Mouse (Mus musculus) kidney, embryonic 16.5 days (tissue): ENCODE measurements around the gene Triml2. TPM values are rescaled to one million over a fixed set of nuclear protein-coding genes. Genes with fewer than 3 reads are reported as not detected.

Experiments used
- ATAC-seq: fragments of 200-750 bp; cut with Nextera tagmentation; 2 replicates; pipeline ENCODE4 v1.8.0; 2017; ENCODE audit warnings: moderate TSS enrichment; ENCODE audit not compliant: low FRiP score, low TSS enrichment
- H3K27ac ChIP-seq: fragments of 300-500 bp; sonication (generic); 2 replicates; pipeline ENCODE4 v1.5.1; 2014; ENCODE audit warnings: low read length
- H3K27me3 ChIP-seq: fragments of 300-500 bp; sonication (generic); 2 replicates; pipeline ENCODE4 v1.6.1; 2014; ENCODE audit warnings: low read length, control low read depth, mixed read lengths; ENCODE audit not compliant: insufficient read depth
- H3K36me3 ChIP-seq: fragments of 300-500 bp; sonication (generic); 2 replicates; pipeline ENCODE4 v1.6.1; 2014; ENCODE audit warnings: low read length, control low read depth, mixed read lengths; ENCODE audit not compliant: insufficient read depth
- H3K4me1 ChIP-seq: fragments of 300-500 bp; sonication (generic); 2 replicates; pipeline ENCODE4 v1.6.1; 2014; ENCODE audit warnings: low read length, control low read depth, mixed read lengths; ENCODE audit not compliant: insufficient read depth
- H3K4me2 ChIP-seq: fragments of 300-500 bp; sonication (generic); replicated peaks from 2 replicates; pipeline ENCODE4 v1.6.1; 2014; ENCODE audit warnings: low read depth, low read length
- H3K4me3 ChIP-seq: fragments of 300-500 bp; sonication (generic); 2 replicates; pipeline ENCODE4 v1.5.1; 2014; ENCODE audit warnings: mild to moderate bottlenecking, low read length
- H3K9ac ChIP-seq: fragments of 300-500 bp; sonication (generic); replicated peaks from 2 replicates; pipeline ENCODE4 v1.6.1; 2014; ENCODE audit warnings: low read length
- H3K9me3 ChIP-seq: fragments of 300-500 bp; sonication (generic); 2 replicates; pipeline ENCODE4 v1.6.1; 2016; ENCODE audit warnings: low read length, control low read depth
- WGBS: fragments of 180-500 bp; shearing (Covaris S2); extraction: QIAGEN DNeasy Blood & Tissue Kit; methylation state at CpG from one replicate; pipeline ENCODE4 v1.1.7; 2014; 5-methylcytosine and 5-hydroxymethylcytosine counted together
- polyA plus RNA-seq: library from polyadenylated mRNA; unstranded; fragments of >200 nt; fragmentation: Nextera tagmentation; extraction: Ambion mirVana; gene quantifications from 2 replicates; pipeline ENCODE4 v1.2.1, GENCODE M21; 2015

Gene Triml2
- not detected in 2 replicates for polyA plus RNA-seq

DNA sequence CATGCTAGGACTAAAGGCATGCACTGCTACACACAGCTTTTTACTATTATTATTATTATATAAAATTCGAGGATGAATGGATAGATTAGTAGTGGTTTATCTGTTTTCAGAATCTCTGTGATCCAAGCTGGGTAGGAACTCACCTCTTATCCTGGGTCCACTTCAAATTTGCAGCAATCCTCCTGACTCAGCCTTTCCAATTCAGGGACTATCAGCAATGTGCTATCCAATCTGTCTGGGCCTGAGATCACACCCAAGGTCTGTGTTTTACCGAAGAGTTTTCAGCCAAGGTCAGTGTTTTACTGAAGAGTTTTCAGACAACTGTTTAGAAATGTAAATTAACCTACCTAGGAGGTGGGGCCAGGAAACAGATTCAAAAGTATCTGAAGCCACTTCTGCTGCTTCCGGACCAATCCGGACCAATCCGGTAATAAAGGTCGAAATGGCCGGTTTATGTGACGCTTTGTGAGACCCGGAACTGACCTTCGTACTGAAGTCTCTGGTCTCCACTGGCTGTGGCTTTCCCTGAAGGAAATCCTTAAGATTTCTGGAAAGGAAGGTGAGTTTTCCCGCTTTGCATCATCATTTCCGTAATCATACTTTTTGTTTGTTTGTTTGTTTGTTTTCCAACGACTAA, at the start of gene Triml2:
Gene Triml2, plus strand, starts transcription at position 488 of the 637 bp plus-strand sequence.
- H3K9ac ChIP-seq: no peak within 1 kb of the TSS
- no peak for ATAC-seq
- no peak within 1 kb of the TSS for H3K27ac ChIP-seq
- no peak within 1 kb of the TSS for H3K4me2 ChIP-seq
- 95% methylated on average over 13 of the region's 13 CpGs for WGBS
- H3K9me3 ChIP-seq: 0 out of 2 replicates have a peak, but pooled peaks cover 2% of the 10 kb centered on the region
- H3K27me3 ChIP-seq: no peaks in the 10 kb centered on the region
- no peaks in the 10 kb centered on the region for H3K4me1 ChIP-seq
- H3K36me3 ChIP-seq: no peaks in the 10 kb centered on the region
- no peak within 1 kb of the TSS for H3K4me3 ChIP-seq

DNA sequence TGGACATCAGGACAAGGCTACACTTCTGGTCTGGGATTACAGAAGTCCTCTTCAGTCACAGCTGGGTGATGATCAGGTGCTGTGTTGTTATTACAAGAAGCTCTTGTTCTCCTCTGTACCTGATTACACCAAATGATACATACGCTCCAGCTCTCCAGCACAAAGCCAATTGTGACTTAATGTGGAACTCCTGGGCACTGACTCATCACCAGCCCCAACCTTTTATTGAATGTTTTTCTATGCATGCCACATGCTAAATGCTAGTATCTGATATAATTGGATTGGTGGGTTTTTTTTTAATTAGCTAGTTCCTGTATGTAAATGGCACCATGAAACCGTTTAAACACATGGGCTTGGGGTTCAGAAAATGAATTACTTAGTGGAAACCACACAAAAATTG, 39.0 kb upstream of the Triml2 start, which contains the start of gene Triml1:
Gene Triml1, minus strand, starts transcription at position 101 of the 400 bp plus-strand sequence.
- no peak within 1 kb of the TSS for H3K4me2 ChIP-seq
- no peak for ATAC-seq
- no peaks in the 10 kb centered on the region for H3K27me3 ChIP-seq

DNA sequence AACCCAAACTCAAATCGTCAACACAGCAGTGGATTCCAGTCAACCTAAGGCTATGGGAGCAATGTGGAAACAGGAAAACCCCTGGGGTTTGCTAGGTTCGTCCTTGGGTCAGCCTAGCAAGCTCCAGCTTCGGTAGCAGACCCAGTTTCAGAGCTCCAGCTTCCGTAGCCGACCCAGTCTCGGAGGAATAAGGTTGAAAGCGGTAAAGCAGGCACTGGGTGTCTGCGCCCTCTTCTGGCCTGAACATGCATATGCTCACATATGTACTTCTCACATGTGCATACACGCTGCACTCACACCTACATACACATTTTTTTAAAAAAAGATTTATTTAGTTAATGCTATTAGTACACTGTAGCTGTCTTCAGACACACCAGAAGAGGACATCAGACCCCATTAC, 31.0 kb upstream of the Triml2 start:
- H3K9me3 ChIP-seq: peaks cover 8% of the 10 kb centered on the region; the same call in 1 of the 2 replicates
- no peaks in the 10 kb centered on the region for H3K27me3 ChIP-seq
- no peak for ATAC-seq
- no peak overlapping the region for H3K4me2 ChIP-seq
- no peak overlapping the region for H3K4me3 ChIP-seq
- no peaks in the 10 kb centered on the region for H3K36me3 ChIP-seq
- WGBS: 89% methylated on average over 9 of the region's 9 CpGs
- H3K4me1 ChIP-seq: no peaks in the 10 kb centered on the region
- no peak overlapping the region for H3K27ac ChIP-seq
- no peak overlapping the region for H3K9ac ChIP-seq

More for the DNA sequence above, 39.0 kb upstream of the Triml2 start, which contains the start of gene Triml1:
- Histone ChIP-seq H3K9ac (no peak within 1 kb of the TSS), H3K9me3 (no peaks in the 10 kb centered on the region; the same call in 1 of the 2 replicates), H3K27ac (no peak within 1 kb of the TSS), H3K4me3 (no peak within 1 kb of the TSS), H3K4me1 (no peaks in the 10 kb centered on the region), H3K36me3 (no peaks in the 10 kb centered on the region)
- WGBS: 89% methylated on average over 2 of the region's 2 CpGs

DNA sequence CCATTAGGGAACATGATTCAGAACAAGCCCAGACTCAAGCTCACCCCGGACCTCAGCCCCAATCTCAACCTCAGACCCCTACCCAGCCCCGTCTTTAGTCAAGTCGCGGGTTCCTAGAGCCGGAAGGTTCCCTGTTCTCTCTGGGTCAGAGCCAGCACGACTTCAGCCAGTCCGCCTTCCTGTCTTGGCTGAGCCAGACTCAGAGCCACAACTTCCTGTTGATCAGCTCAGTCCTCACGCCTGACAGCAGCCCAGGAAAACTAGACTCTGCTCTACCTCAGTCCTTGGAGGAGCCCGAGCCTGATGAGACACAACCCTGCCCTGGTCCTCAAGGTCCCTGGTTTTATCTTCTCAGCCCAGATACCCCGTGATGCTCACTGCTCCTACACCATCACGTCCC, 17.1 kb upstream of the Triml2 start:
- H3K4me1 ChIP-seq: no peaks in the 10 kb centered on the region
- no peaks in the 10 kb centered on the region for H3K27me3 ChIP-seq
- no peaks in the 10 kb centered on the region for H3K36me3 ChIP-seq
- H3K27ac ChIP-seq: no peak overlapping the region
- H3K4me3 ChIP-seq: no peak overlapping the region
- no peak for ATAC-seq
- no peak overlapping the region for H3K9ac ChIP-seq
- no peak overlapping the region for H3K4me2 ChIP-seq
- WGBS: 86% methylated on average over 11 of the region's 11 CpGs
- H3K9me3 ChIP-seq: no peaks in the 10 kb centered on the region

DNA sequence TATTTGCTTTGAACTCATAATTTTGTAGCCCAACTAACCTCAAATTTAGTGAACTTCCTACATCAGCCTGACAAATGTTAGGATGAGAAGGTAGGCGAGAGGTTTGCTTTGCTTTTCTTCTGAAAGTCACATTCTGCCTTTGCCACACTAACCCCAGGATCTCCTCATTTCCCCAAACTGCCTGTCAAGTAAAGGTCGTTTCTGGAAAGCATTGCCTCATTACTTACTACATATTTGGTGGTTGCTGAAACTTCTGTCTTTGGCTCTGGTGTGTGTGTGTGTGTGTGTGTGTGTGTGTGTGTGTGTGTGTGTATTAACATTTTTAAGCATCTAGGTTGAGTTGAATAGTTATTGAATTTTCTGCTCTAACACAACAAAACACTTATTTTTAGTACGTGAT, 15.9 kb upstream of the Triml2 start:
- 81% methylated on average over 3 of the region's 3 CpGs for WGBS
- Histone ChIP-seq H3K4me3 (no peak overlapping the region), H3K9me3 (no peaks in the 10 kb centered on the region), H3K36me3 (no peaks in the 10 kb centered on the region), H3K27me3 (no peaks in the 10 kb centered on the region), H3K4me1 (no peaks in the 10 kb centered on the region), H3K4me2 (no peak overlapping the region), H3K9ac (no peak overlapping the region), H3K27ac (no peak overlapping the region)
- no peak for ATAC-seq

DNA sequence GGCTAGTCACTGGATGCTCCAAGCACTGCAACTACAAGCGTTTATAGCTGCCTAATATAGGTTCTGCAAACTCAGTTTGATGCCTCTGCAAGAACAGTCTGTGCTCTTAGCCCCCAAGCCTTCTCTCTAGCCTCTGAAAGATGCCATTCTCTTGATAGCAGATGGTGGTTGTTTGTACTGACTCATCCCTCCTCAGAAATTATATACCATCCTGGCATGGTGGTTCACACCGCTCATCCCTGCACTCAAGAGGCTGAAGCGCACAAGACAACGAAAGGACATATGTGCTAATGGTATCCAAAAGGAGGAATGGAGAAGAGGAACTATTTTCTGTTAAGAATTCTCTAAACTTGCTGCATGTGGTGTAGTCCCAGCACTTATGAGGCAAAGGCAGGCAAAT, 12.3 kb upstream of the Triml2 start:
- WGBS: 83% methylated on average over 4 of the region's 4 CpGs
- no peak overlapping the region for H3K4me3 ChIP-seq
- H3K9ac ChIP-seq: no peak overlapping the region
- no peak overlapping the region for H3K4me2 ChIP-seq
- ATAC-seq: no peak
- H3K27me3 ChIP-seq: no peaks in the 10 kb centered on the region
- H3K9me3 ChIP-seq: no peaks in the 10 kb centered on the region
- H3K27ac ChIP-seq: no peak overlapping the region
- no peaks in the 10 kb centered on the region for H3K36me3 ChIP-seq
- H3K4me1 ChIP-seq: no peaks in the 10 kb centered on the region

DNA sequence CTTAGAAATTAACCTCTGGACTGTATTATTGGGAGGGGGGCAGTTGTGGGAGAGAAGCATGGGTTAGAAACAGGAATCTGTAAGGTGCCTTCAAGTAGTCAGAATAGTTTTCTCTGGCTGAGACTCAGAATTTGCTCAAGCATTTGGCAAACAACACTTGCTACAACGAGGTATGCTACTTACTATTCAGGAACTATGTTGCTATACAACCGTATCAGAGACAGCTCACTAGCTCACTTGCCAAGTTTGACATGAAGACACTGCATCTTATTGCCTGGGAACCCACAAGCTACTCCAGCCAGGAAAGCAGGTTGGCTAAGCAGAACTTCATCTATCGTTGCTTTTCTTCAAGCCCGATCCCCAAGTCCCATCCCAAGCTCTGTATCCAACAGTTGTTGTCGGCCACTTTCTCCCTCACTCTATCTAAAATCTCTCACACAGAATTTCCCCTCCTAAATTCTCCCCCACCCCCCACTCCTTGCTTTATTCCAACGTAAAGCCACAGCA, 11.0 kb upstream of the Triml2 start:
- Histone ChIP-seq H3K4me3 (no peak overlapping the region), H3K27ac (no peak overlapping the region), H3K4me1 (no peaks in the 10 kb centered on the region), H3K9me3 (no peaks in the 10 kb centered on the region), H3K27me3 (no peaks in the 10 kb centered on the region), H3K36me3 (no peaks in the 10 kb centered on the region), H3K9ac (no peak overlapping the region), H3K4me2 (no peak overlapping the region)
- WGBS: 85% methylated on average over 6 of the region's 6 CpGs
- no peak for ATAC-seq

DNA sequence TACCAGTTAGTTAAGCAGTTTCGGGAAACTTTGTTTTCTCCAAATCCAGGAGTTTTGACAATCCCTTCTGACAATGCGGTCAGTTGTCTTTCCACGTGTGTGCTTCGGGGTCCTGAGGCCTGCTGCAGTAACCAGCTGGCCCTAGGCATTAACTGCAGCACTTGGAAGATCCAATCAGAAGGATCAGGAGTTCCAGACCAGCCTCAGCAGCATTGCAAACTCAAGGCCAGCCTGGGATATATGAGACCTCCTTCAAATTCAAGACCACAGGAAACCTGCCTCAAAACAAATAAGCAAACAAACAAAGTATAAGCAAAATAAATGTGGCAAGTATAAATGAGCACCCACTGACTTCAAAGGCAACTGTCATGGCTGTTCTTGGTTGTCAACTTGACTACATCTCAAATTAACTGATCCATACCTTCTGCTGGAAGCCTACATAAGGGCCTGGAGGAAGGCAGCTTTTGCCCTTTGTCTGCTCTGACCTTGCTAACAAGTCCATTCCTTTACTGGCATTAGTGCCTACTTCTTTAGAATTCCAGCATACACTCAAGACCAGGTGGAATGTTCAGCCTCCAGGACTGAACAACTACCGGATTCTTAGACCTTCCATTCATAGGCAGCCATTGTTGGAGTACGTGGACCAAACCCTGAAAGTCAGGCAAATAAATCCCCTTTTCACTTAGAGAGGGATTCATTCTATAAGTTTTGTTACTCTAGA, 3.4 kb upstream of the Triml2 start:
- Histone ChIP-seq H3K27ac (no peak overlapping the region), H3K9me3 (peaks cover 2% of the 10 kb centered on the region; the same call in 1 of the 2 replicates), H3K27me3 (no peaks in the 10 kb centered on the region), H3K4me2 (no peak overlapping the region), H3K4me3 (no peak overlapping the region), H3K4me1 (no peaks in the 10 kb centered on the region), H3K36me3 (no peaks in the 10 kb centered on the region), H3K9ac (no peak overlapping the region)
- 88% methylated on average over 6 of the region's 6 CpGs for WGBS
- no peak for ATAC-seq

DNA sequence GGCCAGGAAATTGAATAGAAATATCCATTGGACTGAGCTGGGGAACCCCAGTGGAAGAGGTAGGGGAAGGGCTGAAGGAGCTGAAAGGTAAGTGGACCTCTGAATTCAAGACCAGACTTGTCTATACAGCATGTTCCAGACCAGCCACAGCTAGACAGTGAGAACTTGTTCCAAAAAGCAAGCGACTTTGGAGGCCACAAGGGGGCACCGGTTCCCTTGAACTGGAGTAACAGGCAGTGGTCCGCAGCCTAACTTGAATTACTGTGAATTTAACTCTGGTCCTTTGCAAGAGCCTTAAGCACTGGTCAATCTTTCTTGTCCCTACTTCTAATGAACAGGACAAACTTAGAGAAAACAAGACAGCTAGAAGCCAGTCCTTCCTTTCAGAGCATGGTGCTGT, 2.1 kb upstream of the Triml2 start:
- 53% methylated on average over 3 of the region's 3 CpGs for WGBS
- no peak for ATAC-seq
- no peak overlapping the region for H3K9ac ChIP-seq
- H3K4me1 ChIP-seq: no peaks in the 10 kb centered on the region
- H3K4me2 ChIP-seq: no peak overlapping the region
- H3K4me3 ChIP-seq: no peak overlapping the region
- no peaks in the 10 kb centered on the region for H3K27me3 ChIP-seq
- H3K27ac ChIP-seq: no peak overlapping the region
- no peaks in the 10 kb centered on the region for H3K36me3 ChIP-seq
- H3K9me3 ChIP-seq: peaks cover 2% of the 10 kb centered on the region; the same call in 1 of the 2 replicates

DNA sequence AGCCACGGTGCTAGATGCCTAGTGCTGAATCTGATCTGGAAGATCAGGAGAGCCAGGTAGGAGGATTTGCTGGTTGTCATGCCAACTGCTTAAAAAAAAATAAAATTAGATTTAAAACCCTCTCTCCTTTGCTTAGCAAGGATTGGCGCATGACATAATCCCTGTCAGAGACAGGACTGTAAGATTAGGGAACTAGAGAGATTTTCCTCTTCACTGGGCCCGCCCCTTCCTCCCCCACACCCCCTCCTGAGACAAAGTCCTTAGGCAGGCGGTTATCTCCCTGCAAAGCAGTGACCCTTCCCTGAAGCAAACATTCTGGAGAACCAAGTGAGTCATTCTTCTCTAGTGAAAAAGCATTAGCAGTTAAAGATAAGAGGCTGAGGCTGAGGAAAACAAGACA, 1.2 kb upstream of the Triml2 start:
- Histone ChIP-seq H3K9me3 (peaks cover 2% of the 10 kb centered on the region; the same call in 1 of the 2 replicates), H3K4me2 (no peak overlapping the region), H3K27me3 (no peaks in the 10 kb centered on the region), H3K4me3 (no peak overlapping the region), H3K4me1 (no peaks in the 10 kb centered on the region), H3K27ac (no peak overlapping the region), H3K36me3 (no peaks in the 10 kb centered on the region), H3K9ac (no peak overlapping the region)
- 44% methylated on average over 4 of the region's 4 CpGs for WGBS
- no peak; the same call in 1 of the 2 replicates for ATAC-seq
